Mouse (Mus musculus) liver, embryonic 14.5 days (tissue): ENCODE measurements around the gene Dip2c.

Source experiments
- CTCF ChIP-seq: IDR thresholded peaks from 2 replicates; pipeline ENCODE4 v1.5.1; 2016; ENCODE audit warnings: antibody characterized with exemption, low read depth, control low read depth
- EP300 ChIP-seq: IDR thresholded peaks from 2 replicates; pipeline ENCODE4 v1.6.1; 2016; ENCODE audit warnings: antibody characterized with exemption, low read depth

GRCm38 (mm10) chr13:9649894-9650293, 373.6 kb downstream of the Dip2c start:
- TF ChIP-seq EP300 (no peak), CTCF (no peak)
